22 mouse cellular contexts compared by ENCODE assay signal in the genomic region with DNA sequence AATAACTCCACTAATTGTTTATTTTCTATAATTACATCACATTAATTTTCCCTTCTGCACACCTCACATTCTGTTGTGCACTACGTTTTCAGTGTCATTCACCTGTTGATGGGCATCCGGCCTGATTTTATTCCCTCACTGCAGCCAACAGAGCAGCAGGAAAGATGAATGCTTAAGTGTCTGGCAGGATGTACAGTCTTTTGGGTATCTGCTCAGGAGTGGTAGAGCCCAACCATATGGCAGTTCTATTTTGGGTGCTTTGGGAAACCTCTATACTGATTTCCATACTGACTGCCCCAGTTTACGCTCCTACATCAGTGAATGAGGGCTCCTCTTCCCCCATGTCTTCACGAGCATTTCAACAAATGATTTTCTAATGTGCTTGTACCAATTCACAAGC.
DNase-seq lines count a peak whose midpoint lies in the region; ATAC-seq lines count a peak whose summit lies in the region.
"Had no signal": no experiment of that assay in that cellular context is flagged by ENCODE, and none has a peak within 500 bp of the region (broad histone marks: within the 10 kb centered on the region; RNA-seq: fewer than 3 reads in every experiment).

No protein-coding gene starts in this region.

- no peak overlapping the region for H3K9ac ChIP-seq in forebrain, embryonic 13.5 days
- H3K9ac ChIP-seq in forebrain, embryonic 11.5 days (ENCODE audit: low read length): no peak overlapping the region
- no peak overlapping the region for H3K9ac ChIP-seq in kidney, embryonic 14.5 days (ENCODE audit: low read depth, low read length)
- H3K9ac ChIP-seq: embryonic facial prominence, embryonic 12.5 days; heart, embryonic 15.5 days; hindbrain, embryonic 14.5 days; limb, embryonic 13.5 days; liver, embryonic 12.5 days had no signal

- peak; percentile 51; the same call in 1 of the 2 replicates for ATAC-seq in forebrain, embryonic 13.5 days
- no peak for ATAC-seq in forebrain, embryonic 11.5 days (replicated peaks; ENCODE audit: low FRiP score)
- no peak for ATAC-seq in kidney, embryonic 14.5 days (ENCODE audit: low FRiP score, low TSS enrichment)
- ATAC-seq: inflammation-experienced regulatory T-cells, adult 6 months; liver, embryonic 12.5 days had no signal

- no peak for DNase-seq in forebrain, embryonic 11.5 days (ENCODE audit: low spot score)
- DNase-seq in right cerebral cortex, adult 18-20 months: peak; percentile 28
- DNase-seq in right cerebral cortex, postnatal 14 days: no peak
- peak; percentile 35 to 55 for DNase-seq in cerebellum, postnatal 25 days
- DNase-seq in left cerebral cortex, postnatal 14 days (ENCODE audit: low spot score in 2 of 2): peak; percentile 26 to 30
- no peak for DNase-seq in lung, postnatal 14 days
- DNase-seq: adrenal gland, adult 2 months; heart, postnatal 36 days; kidney, adult 2 months; kidney, postnatal 14 days; lung, adult 18-20 months; lung, postnatal 10 days; thymus, postnatal 14 days had no signal

- 85% methylated on average over 4 of the region's 4 CpGs for WGBS in forebrain, embryonic 13.5 days
- WGBS in forebrain, embryonic 11.5 days: 92% methylated on average over 4 of the region's 4 CpGs
- WGBS in kidney, embryonic 14.5 days: 87% methylated on average over 4 of the region's 4 CpGs

- intact Hi-C loops in left cerebral cortex, postnatal 14 days (cut with DNase I): no loop called here

- no peaks in the 10 kb centered on the region for H3K4me1 ChIP-seq in forebrain, embryonic 13.5 days
- H3K4me1 ChIP-seq in forebrain, embryonic 11.5 days (replicated peaks; ENCODE audit: control insufficient read depth, insufficient read depth, low read length): no peaks in the 10 kb centered on the region
- H3K4me1 ChIP-seq in kidney, embryonic 14.5 days (ENCODE audit: control insufficient read depth, insufficient read depth, low read length): no peaks in the 10 kb centered on the region
- H3K4me1 ChIP-seq: embryonic facial prominence, embryonic 12.5 days; heart, embryonic 15.5 days; limb, embryonic 13.5 days; liver, embryonic 12.5 days had no signal

- no peak overlapping the region for H3K27ac ChIP-seq in forebrain, embryonic 13.5 days
- no peak overlapping the region for H3K27ac ChIP-seq in forebrain, embryonic 11.5 days (ENCODE audit: low read depth, low read length)
- H3K27ac ChIP-seq in kidney, embryonic 14.5 days (ENCODE audit: low read depth, low read length): no peak overlapping the region
- H3K27ac ChIP-seq: embryonic facial prominence, embryonic 12.5 days; heart, embryonic 15.5 days; hindbrain, embryonic 14.5 days; limb, embryonic 13.5 days; liver, embryonic 12.5 days had no signal

- H3K4me2 ChIP-seq in forebrain, embryonic 13.5 days: no peak overlapping the region
- no peak overlapping the region for H3K4me2 ChIP-seq in forebrain, embryonic 11.5 days (ENCODE audit: low read depth, low read length, severe bottlenecking)
- H3K4me2 ChIP-seq in kidney, embryonic 14.5 days (replicated peaks; ENCODE audit: low read depth, low read length): no peak overlapping the region
- H3K4me2 ChIP-seq: embryonic facial prominence, embryonic 12.5 days; heart, embryonic 15.5 days; hindbrain, embryonic 14.5 days; limb, embryonic 13.5 days; liver, embryonic 12.5 days; midbrain, embryonic 11.5 days had no signal

- H3K27me3 ChIP-seq in forebrain, embryonic 13.5 days: no peaks in the 10 kb centered on the region
- H3K27me3 ChIP-seq in forebrain, embryonic 11.5 days (ENCODE audit: control insufficient read depth, insufficient read depth, low read length): no peaks in the 10 kb centered on the region
- H3K27me3 ChIP-seq in kidney, embryonic 14.5 days (ENCODE audit: control insufficient read depth, insufficient read depth, low read length): no peaks in the 10 kb centered on the region
- H3K27me3 ChIP-seq: embryonic facial prominence, embryonic 12.5 days; heart, embryonic 15.5 days; limb, embryonic 13.5 days; liver, embryonic 12.5 days had no signal

- no peaks in the 10 kb centered on the region for H3K36me3 ChIP-seq in forebrain, embryonic 13.5 days (ENCODE audit: poor library complexity, severe bottlenecking)
- H3K36me3 ChIP-seq in forebrain, embryonic 11.5 days (ENCODE audit: control insufficient read depth, insufficient read depth, low read length): no peaks in the 10 kb centered on the region
- no peaks in the 10 kb centered on the region for H3K36me3 ChIP-seq in kidney, embryonic 14.5 days (ENCODE audit: control insufficient read depth, insufficient read depth, low read length)
- H3K36me3 ChIP-seq: embryonic facial prominence, embryonic 12.5 days; heart, embryonic 15.5 days; limb, embryonic 13.5 days; liver, embryonic 12.5 days had no signal

- H3K4me3 ChIP-seq in forebrain, embryonic 13.5 days: no peak overlapping the region
- H3K4me3 ChIP-seq in forebrain, embryonic 11.5 days (ENCODE audit: low read depth, low read length): no peak overlapping the region
- no peak overlapping the region for H3K4me3 ChIP-seq in kidney, embryonic 14.5 days (ENCODE audit: low read length)
- H3K4me3 ChIP-seq: embryonic facial prominence, embryonic 12.5 days; heart, embryonic 15.5 days; limb, embryonic 13.5 days; liver, embryonic 12.5 days had no signal

- no peaks in the 10 kb centered on the region for H3K9me3 ChIP-seq in forebrain, embryonic 13.5 days (replicated peaks)
- H3K9me3 ChIP-seq in forebrain, embryonic 11.5 days (ENCODE audit: control insufficient read depth, low read length): no peaks in the 10 kb centered on the region
- H3K9me3 ChIP-seq in kidney, embryonic 14.5 days (ENCODE audit: control insufficient read depth, low read length): no peaks in the 10 kb centered on the region
- H3K9me3 ChIP-seq: embryonic facial prominence, embryonic 12.5 days; heart, embryonic 15.5 days; limb, embryonic 13.5 days; liver, embryonic 12.5 days had no signal

Comparison
In these comparisons a context has a peak if more than half of its experiments do, and no peak if none do; other contexts are left out.
1. DNase-seq: peak in right cerebral cortex, adult 18-20 months (single experiment), cerebellum, postnatal 25 days (2 of 2) and left cerebral cortex, postnatal 14 days (2 of 2); none in forebrain, embryonic 11.5 days (single experiment), right cerebral cortex, postnatal 14 days (single experiment) and lung, postnatal 14 days (single experiment).